Mouse (Mus musculus) heart, adult 2 months (tissue): Measurements from ENCODE around the gene Col4a1. TPM values are rescaled to one million over a fixed set of nuclear protein-coding genes. Genes with fewer than 3 reads are reported as not detected.

Experiments used
- DNase-seq, 2 experiments: peaks; one replicate each; pipeline ENCODE4 v3.0.0; 2021
- H3K27ac ChIP-seq: fragments of 200-600 bp; 2 replicates; pipeline ENCODE4 v1.8.1; 2022
- H3K27me3 ChIP-seq: fragments of 200-500 bp; 2 replicates; pipeline ENCODE4 v1.6.1; 2012; ENCODE audit warnings: mild to moderate bottlenecking, low read length, inconsistent platforms, mixed read lengths; ENCODE audit not compliant: control insufficient read depth, insufficient read depth
- H3K36me3 ChIP-seq: fragments of 200-500 bp; 2 replicates; pipeline ENCODE4 v1.6.1; 2012; ENCODE audit warnings: low read length, inconsistent platforms; ENCODE audit not compliant: control insufficient read depth, insufficient read depth
- H3K4me1 ChIP-seq: fragments of 200-500 bp; 2 replicates; pipeline ENCODE4 v1.6.1; 2011; ENCODE audit warnings: low read length; ENCODE audit not compliant: control insufficient read depth, insufficient read depth
- H3K4me3 ChIP-seq: fragments of 200-600 bp; 2 replicates; pipeline ENCODE4 v1.8.1; 2022
- H3K79me2 ChIP-seq: fragments of 200-500 bp; replicated peaks from 2 replicates; pipeline ENCODE4 v1.6.1; 2012; ENCODE audit warnings: mild to moderate bottlenecking, inconsistent platforms, low read length, moderate library complexity, mixed read lengths; ENCODE audit not compliant: control insufficient read depth, insufficient read depth
- H3K9ac ChIP-seq: fragments of 200-500 bp; 2 replicates; pipeline ENCODE4 v1.6.1; 2012; ENCODE audit warnings: low read depth, mild to moderate bottlenecking, control low read depth, inconsistent platforms, low read length, mixed read lengths
- CTCF ChIP-seq: fragments of 200-600 bp; IDR thresholded peaks from 2 replicates; pipeline ENCODE4 v1.8.1; 2022; ENCODE audit warnings: antibody characterized with exemption, mild to moderate bottlenecking, moderate library complexity
- EP300 ChIP-seq: fragments of 200-500 bp; IDR thresholded peaks from 2 replicates; pipeline ENCODE4 v1.6.1; 2011; ENCODE audit warnings: low read depth, low read length, control low read depth; ENCODE audit not compliant: insufficient read depth
- POLR2A ChIP-seq: fragments of 200-500 bp; IDR thresholded peaks from 2 replicates; pipeline ENCODE4 v1.6.1; 2011; ENCODE audit warnings: mild to moderate bottlenecking, low read depth, low read length, control low read depth; ENCODE audit not compliant: insufficient read depth
- WGBS: fragments of 180-500 bp; shearing (Covaris S2); methylation state at CpG from one replicate; pipeline ENCODE4 v1.1.7; 2018; 5-methylcytosine and 5-hydroxymethylcytosine counted together
- intact Hi-C: fragments of 180-260 bp; cut with DNase I; formaldehyde crosslinking; loops from one replicate; pipeline ENCODE4 v1.15.1; 2025
- polyA plus RNA-seq: library from polyadenylated mRNA; depleted of rRNA; stranded (reverse); fragments of >200 nt; gene quantifications from 2 replicates; pipeline ENCODE4 v1.2.3, GENCODE M21; 2012
- total RNA-seq, 2 experiments: library from RNA; stranded (reverse); gene quantifications; 2 replicates each; pipeline ENCODE4 v1.2.3; 2021

Gene Col4a1
- total and polyA plus RNA-seq, 3 experiments, result 221 to 311 (median 258) TPM

- TF ChIP-seq POLR2A, result no peak
- TF ChIP-seq EP300, result no peak
- no peak for TF ChIP-seq CTCF
- Histone ChIP-seq H3K79me2 (no peaks in the 10 kb centered on the region), H3K27ac (no peak overlapping the region), H3K4me3 (no peak overlapping the region), H3K27me3 (no peaks in the 10 kb centered on the region), H3K4me1 (peaks cover 5% of the 10 kb centered on the region), H3K9ac (no peak overlapping the region), H3K36me3 (no peaks in the 10 kb centered on the region)
- no peak for DNase-seq
- intact Hi-C loops, result no loop called here
- 53% methylated on average over 4 of the region's 4 CpGs for WGBS
Observed at GRCm38 (mm10) chr8:11182148-11182484, 130.5 kb downstream of the Col4a1 start.

GRCm38 (mm10) chr8:11181420-11182147, 131.0 kb downstream of the Col4a1 start:
- Histone ChIP-seq H3K27me3 (no peaks in the 10 kb centered on the region), H3K9ac (no peak overlapping the region), H3K27ac (no peak overlapping the region), H3K4me3 (no peak overlapping the region), H3K79me2 (no peaks in the 10 kb centered on the region), H3K36me3 (no peaks in the 10 kb centered on the region), H3K4me1 (peaks cover 5% of the 10 kb centered on the region)
- intact Hi-C loops, result no loop called here
- TF ChIP-seq EP300 (no peak), POLR2A (no peak), CTCF (no peak)
- no peak for DNase-seq
- WGBS, result 75% methylated on average over 11 of the region's 11 CpGs

GRCm38 (mm10) chr8:11179869-11180268, 132.8 kb downstream of the Col4a1 start:
- Histone ChIP-seq H3K27ac (no peak overlapping the region), H3K79me2 (no peaks in the 10 kb centered on the region), H3K27me3 (no peaks in the 10 kb centered on the region), H3K4me3 (no peak overlapping the region), H3K9ac (no peak overlapping the region), H3K4me1 (peaks cover 5% of the 10 kb centered on the region), H3K36me3 (no peaks in the 10 kb centered on the region)
- intact Hi-C loops, result no loop called here
- WGBS, result 62% methylated on average over 3 of the region's 3 CpGs
- no peak for DNase-seq
- TF ChIP-seq EP300 (no peak), CTCF (no peak), POLR2A (no peak)

GRCm38 (mm10) chr8:11176393-11176792, 136.2 kb downstream of the Col4a1 start:
- DNase-seq, result no peak
- intact Hi-C loops, result no loop called here
- no peak overlapping the region for H3K9ac ChIP-seq
- no peaks in the 10 kb centered on the region for H3K79me2 ChIP-seq
- H3K4me3 ChIP-seq, result no peak overlapping the region
- no peaks in the 10 kb centered on the region for H3K36me3 ChIP-seq
- H3K4me1 ChIP-seq, result peaks cover 7% of the 10 kb centered on the region
- WGBS, result 80% methylated on average over 7 of the region's 7 CpGs
- no peaks in the 10 kb centered on the region for H3K27me3 ChIP-seq
- no peak overlapping the region for H3K27ac ChIP-seq
- TF ChIP-seq EP300, result no peak
- no peak for TF ChIP-seq CTCF
- no peak for TF ChIP-seq POLR2A

GRCm38 (mm10) chr8:11173284-11174191, 139.1 kb downstream of the Col4a1 start:
- intact Hi-C loops, result loop anchor here (1.0 to 5.0 kb wide), 6 partner anchors 291 to 736 kb away; no protein-coding TSS in a partner anchor
- Histone ChIP-seq H3K27me3 (no peaks in the 10 kb centered on the region), H3K36me3 (no peaks in the 10 kb centered on the region), H3K79me2 (no peaks in the 10 kb centered on the region), H3K9ac (no peak overlapping the region), H3K4me1 (peaks cover 5% of the 10 kb centered on the region; the same call in 1 of the 2 replicates), H3K27ac (peak overlapping the region; percentile 64), H3K4me3 (no peak overlapping the region)
- peak; percentile 67 to 85 for DNase-seq
- TF ChIP-seq CTCF, result peak; percentile 71
- no peak for TF ChIP-seq POLR2A
- peak; percentile 98 for TF ChIP-seq EP300
- 49% methylated on average over 17 of the region's 17 CpGs for WGBS
